ENCODE assay signal across 8 mouse cellular contexts in genomic region chr16:8523480-8524144, GRCm38 (mm10). TPM values are rescaled to one million over a fixed set of nuclear protein-coding genes. Genes with fewer than 3 reads are reported as not detected.
DNase-seq lines count a peak whose midpoint lies in the region; ATAC-seq lines count a peak whose summit lies in the region.
"Had no signal": no experiment of that assay in that cellular context is flagged by ENCODE, and none has a peak within 500 bp of the region (broad histone marks: within the 10 kb centered on the region; RNA-seq: fewer than 3 reads in every experiment).

No protein-coding gene starts in this region.

- peak overlapping the region; percentile 47; the same call in 1 of the 2 replicates for H3K9ac ChIP-seq in heart, embryonic 12.5 days
- H3K9ac ChIP-seq in kidney, embryonic 16.5 days (replicated peaks; ENCODE audit: low read length) = no peak overlapping the region
- H3K9ac ChIP-seq in liver, embryonic 15.5 days = no peak overlapping the region

- H3K4me3 ChIP-seq in heart, embryonic 12.5 days = no peak overlapping the region
- H3K4me3 ChIP-seq in kidney, embryonic 16.5 days (ENCODE audit: low read length) = no peak overlapping the region
- H3K4me3 ChIP-seq in liver, embryonic 15.5 days (replicated peaks) = no peak overlapping the region
- H3K4me3 ChIP-seq: myocyte had no signal

- ATAC-seq in heart, embryonic 12.5 days (ENCODE audit: insufficient number of reproducible peaks, low FRiP score) = peak; percentile 79
- peak; percentile 86 for ATAC-seq in kidney, embryonic 16.5 days (ENCODE audit: low FRiP score, low TSS enrichment)
- 0 out of 2 replicates have a peak, but pooled peaks have one; percentile 14 for ATAC-seq in liver, embryonic 15.5 days (ENCODE audit: insufficient read depth)

- H3K27me3 ChIP-seq in heart, embryonic 12.5 days (replicated peaks) = no peaks in the 10 kb centered on the region
- H3K27me3 ChIP-seq in kidney, embryonic 16.5 days (ENCODE audit: insufficient read depth, low read length) = no peaks in the 10 kb centered on the region
- no peaks in the 10 kb centered on the region for H3K27me3 ChIP-seq in liver, embryonic 15.5 days

- peak; percentile 33 for DNase-seq in cerebellum, adult 11 months
- DNase-seq in cerebellum, postnatal 4 days (ENCODE audit: low spot score in 2 of 2) = peak; percentile 44 to 70
- peak; percentile 44 for DNase-seq in retina, embryonic 14.5 days (ENCODE audit: low spot score)
- DNase-seq in thymus, postnatal 4 days = no peak

- H3K4me2 ChIP-seq in heart, embryonic 12.5 days = peak overlapping the region; percentile 53
- H3K4me2 ChIP-seq in kidney, embryonic 16.5 days (replicated peaks; ENCODE audit: low read depth, low read length) = 0 out of 2 replicates have a peak overlapping the region, but pooled peaks have one; percentile 3
- H3K4me2 ChIP-seq in liver, embryonic 15.5 days = no peak overlapping the region

- 16% methylated on average over 11 of the region's 11 CpGs for WGBS in heart, embryonic 12.5 days
- WGBS in kidney, embryonic 16.5 days = 29% methylated on average over 11 of the region's 11 CpGs
- WGBS in liver, embryonic 15.5 days (ENCODE audit: insufficient replicate concordance) = 49% methylated on average over 11 of the region's 11 CpGs

- peaks cover 51% of the 10 kb centered on the region for H3K4me1 ChIP-seq in heart, embryonic 12.5 days (replicated peaks)
- peaks cover 14% of the 10 kb centered on the region for H3K4me1 ChIP-seq in kidney, embryonic 16.5 days (ENCODE audit: insufficient read depth, low read length)
- peaks cover 29% of the 10 kb centered on the region for H3K4me1 ChIP-seq in liver, embryonic 15.5 days (replicated peaks)

- H3K36me3 ChIP-seq in heart, embryonic 12.5 days = no peaks in the 10 kb centered on the region
- no peaks in the 10 kb centered on the region for H3K36me3 ChIP-seq in kidney, embryonic 16.5 days (ENCODE audit: insufficient read depth, low read length)
- no peaks in the 10 kb centered on the region for H3K36me3 ChIP-seq in liver, embryonic 15.5 days (replicated peaks)

- H3K27ac ChIP-seq in heart, embryonic 12.5 days (ENCODE audit: poor library complexity, severe bottlenecking) = peak overlapping the region; percentile 88
- peak overlapping the region; percentile 54 for H3K27ac ChIP-seq in kidney, embryonic 16.5 days (ENCODE audit: low read length)
- 0 out of 2 replicates have a peak overlapping the region, but pooled peaks have one; percentile 25 for H3K27ac ChIP-seq in liver, embryonic 15.5 days (replicated peaks)

- no peaks in the 10 kb centered on the region for H3K9me3 ChIP-seq in heart, embryonic 12.5 days (replicated peaks)
- H3K9me3 ChIP-seq in kidney, embryonic 16.5 days (ENCODE audit: low read length) = no peaks in the 10 kb centered on the region
- no peaks in the 10 kb centered on the region for H3K9me3 ChIP-seq in liver, embryonic 15.5 days (replicated peaks)

RNA-seq across cellular contexts. Expression of gene Abat, which starts 10.4 kb away (rescaled TPM):
- 50.7 and 54.9 TPM in 2 replicates for polyA plus RNA-seq in heart, embryonic 12.5 days (2016; fragmentation: Nextera tagmentation; extraction: Ambion mirVana)
- 46.7 and 48.5 TPM in 2 replicates for polyA plus RNA-seq in kidney, embryonic 16.5 days (2015; fragmentation: Nextera tagmentation; extraction: Ambion mirVana)
- polyA plus RNA-seq in liver, embryonic 15.5 days (2015; fragmentation: Nextera tagmentation; extraction: Ambion mirVana) = 30.2 and 34.8 TPM in 2 replicates

RNA-seq across cellular contexts. Expression of gene Mettl22, which starts 53.0 kb away (rescaled TPM):
- polyA plus RNA-seq in heart, embryonic 12.5 days (2016; fragmentation: Nextera tagmentation; extraction: Ambion mirVana) = 35.2 and 35.6 TPM in 2 replicates
- 20.4 and 20.5 TPM in 2 replicates for polyA plus RNA-seq in kidney, embryonic 16.5 days (2015; fragmentation: Nextera tagmentation; extraction: Ambion mirVana)
- 7.3 and 7.7 TPM in 2 replicates for polyA plus RNA-seq in liver, embryonic 15.5 days (2015; fragmentation: Nextera tagmentation; extraction: Ambion mirVana)

Comparison
In these comparisons a context has a peak if more than half of its experiments do, and no peak if none do; other contexts are left out.
1. ATAC-seq: peak in every context shown above with its lines; median percentile 86 in kidney, embryonic 16.5 days; 79 in heart, embryonic 12.5 days; 14 in liver, embryonic 15.5 days.
2. H3K27ac ChIP-seq: peak in every context shown above with its lines; median percentile 88 in heart, embryonic 12.5 days; 54 in kidney, embryonic 16.5 days; 25 in liver, embryonic 15.5 days.